Mouse (Mus musculus) liver, embryonic 14.5 days (tissue): ENCODE data around the gene Cbln1. TPM values are rescaled to one million over a fixed set of nuclear protein-coding genes. Genes with fewer than 3 reads are reported as not detected.

Experiments used
- ATAC-seq: fragments of 200-750 bp; cut with Nextera tagmentation; 2 replicates; pipeline ENCODE4 v1.8.0; 2017; ENCODE audit warnings: moderate number of reproducible peaks, mild to moderate bottlenecking, moderate library complexity; ENCODE audit not compliant: insufficient read depth
- DNase-seq, 3 experiments: peaks; one replicate each; pipeline ENCODE4 v3.0.0-alpha.2; 2012 to 2013; ENCODE audit warnings: low read depth in 3 of 3, low spot score in 3 of 3
- H3K27ac ChIP-seq: fragments of 300-500 bp; sonication (generic); 2 replicates; pipeline ENCODE4 v1.5.1; 2014; ENCODE audit warnings: moderate library complexity, mild to moderate bottlenecking, control low read depth, inconsistent platforms
- H3K27me3 ChIP-seq: fragments of 300-500 bp; sonication (generic); 2 replicates; pipeline ENCODE4 v1.6.1; 2014; ENCODE audit warnings: mild to moderate bottlenecking, low read length, moderate library complexity; ENCODE audit not compliant: control insufficient read depth, insufficient read depth
- H3K36me3 ChIP-seq: fragments of 300-500 bp; sonication (generic); replicated peaks from 2 replicates; pipeline ENCODE4 v1.6.1; 2014; ENCODE audit warnings: low read depth; ENCODE audit not compliant: control insufficient read depth, insufficient read depth
- H3K4me1 ChIP-seq, 2 experiments: fragments of 200-500 bp in 1 of 2; fragments of 300-500 bp in 1 of 2; sonication (generic) in 1 of 2; replicated peaks; 2 replicates each; pipeline ENCODE4 v1.6.1; 2012 to 2014; ENCODE audit warnings: antibody characterized with exemption in 1 of 2, inconsistent platforms in 1 of 2, low read length in 1 of 2; ENCODE audit not compliant: control insufficient read depth in 2 of 2, insufficient read depth in 2 of 2
- H3K4me2 ChIP-seq: fragments of 300-500 bp; sonication (generic); 2 replicates; pipeline ENCODE4 v1.6.1; 2014; ENCODE audit warnings: low read depth, mild to moderate bottlenecking, control low read depth, moderate library complexity
- H3K4me3 ChIP-seq, 2 experiments: fragments of 200-500 bp in 1 of 2; fragments of 300-500 bp in 1 of 2; sonication (generic) in 1 of 2; 2 replicates each; pipeline ENCODE4 v1.5.1; 2012 to 2014; ENCODE audit warnings: low read depth in 2 of 2, low read length in 2 of 2, mild to moderate bottlenecking in 2 of 2, control low read depth in 1 of 2, inconsistent platforms in 1 of 2, moderate library complexity in 1 of 2; ENCODE audit not compliant: insufficient read depth in 1 of 2
- H3K9ac ChIP-seq: fragments of 300-500 bp; sonication (generic); replicated peaks from 2 replicates; pipeline ENCODE4 v1.6.1; 2014; ENCODE audit warnings: mild to moderate bottlenecking, control low read depth, moderate library complexity
- H3K9me3 ChIP-seq: fragments of 300-500 bp; sonication (generic); 2 replicates; pipeline ENCODE4 v1.6.1; 2016; ENCODE audit warnings: low read length, mixed read lengths; ENCODE audit not compliant: control insufficient read depth
- CTCF ChIP-seq: IDR thresholded peaks from 2 replicates; pipeline ENCODE4 v1.5.1; 2016; ENCODE audit warnings: antibody characterized with exemption, low read depth, control low read depth
- EP300 ChIP-seq: IDR thresholded peaks from 2 replicates; pipeline ENCODE4 v1.6.1; 2016; ENCODE audit warnings: antibody characterized with exemption, low read depth
- WGBS: fragments of 180-500 bp; shearing (Covaris S2); extraction: QIAGEN DNeasy Blood & Tissue Kit; methylation state at CpG from one replicate; pipeline ENCODE4 v1.1.7; 2014; ENCODE audit not compliant: insufficient replicate concordance; 5-methylcytosine and 5-hydroxymethylcytosine counted together
- polyA plus RNA-seq, 2 experiments: library from polyadenylated mRNA; depleted of rRNA in 1 of 2; stranded (reverse) in 1 of 2; unstranded in 1 of 2; fragments of >200 nt; fragmentation: Nextera tagmentation in 1 of 2; extraction: Ambion mirVana in 1 of 2; gene quantifications; 2 replicates each; pipeline versions ENCODE4 v1.2.1 to v1.2.3; 2012 to 2014

Cbln1 gene
- polyA plus RNA-seq (2012; rRNA removed) (0.02 and 0.06 TPM in 2 replicates), polyA plus RNA-seq (2014; fragmentation: Nextera tagmentation; extraction: Ambion mirVana) (not detected in 2 replicates)

- Histone ChIP-seq H3K4me1 (no peaks in the 10 kb centered on the region), H3K9ac (no peak within 1 kb of the TSS), H3K9me3 (no peaks in the 10 kb centered on the region), H3K27ac (no peak within 1 kb of the TSS), H3K4me2 (peak within 1 kb of the TSS; percentile 65), H3K27me3 (peaks cover 80% of the 10 kb centered on the region), H3K4me3 (peak within 1 kb of the TSS; percentile 18 to 44; a peak in 2 of 4 replicates), H3K36me3 (no peaks in the 10 kb centered on the region)
- ATAC-seq: peak; percentile 90
- TF ChIP-seq EP300: no peak
- TF ChIP-seq CTCF: no peak
- peak; percentile 45 to 51 (median 47) for DNase-seq
- WGBS: under 1% methylated on average over 100 of the region's 122 CpGs
Measured at GRCm38 (mm10) chr8:87472271-87473236, at the start of gene Cbln1. Cbln1 (minus strand) TSS chr8:87472609.

- Histone ChIP-seq H3K36me3 (no peaks in the 10 kb centered on the region), H3K4me1 (no peaks in the 10 kb centered on the region), H3K4me3 (no peak overlapping the region), H3K9ac (no peak overlapping the region), H3K4me2 (no peak overlapping the region), H3K27me3 (no peaks in the 10 kb centered on the region), H3K27ac (no peak overlapping the region), H3K9me3 (no peaks in the 10 kb centered on the region)
- DNase-seq (no peak), ATAC-seq (no peak)
- WGBS: 67% methylated on average over 3 of the region's 3 CpGs
- TF ChIP-seq CTCF (no peak), EP300 (no peak)
Measured at GRCm38 (mm10) chr8:87517132-87517531, 44.7 kb upstream of the Cbln1 start.

- WGBS: 56% methylated on average over 5 of the region's 5 CpGs
- DNase-seq: no peak
- Histone ChIP-seq H3K36me3 (no peaks in the 10 kb centered on the region), H3K9me3 (no peaks in the 10 kb centered on the region), H3K4me1 (no peaks in the 10 kb centered on the region), H3K4me3 (no peak overlapping the region), H3K9ac (no peak overlapping the region), H3K4me2 (no peak overlapping the region), H3K27ac (no peak overlapping the region), H3K27me3 (no peaks in the 10 kb centered on the region)
- ATAC-seq: no peak
- TF ChIP-seq EP300 (no peak), CTCF (no peak)
Measured at GRCm38 (mm10) chr8:87513796-87514195, 41.4 kb upstream of the Cbln1 start.

DNA sequence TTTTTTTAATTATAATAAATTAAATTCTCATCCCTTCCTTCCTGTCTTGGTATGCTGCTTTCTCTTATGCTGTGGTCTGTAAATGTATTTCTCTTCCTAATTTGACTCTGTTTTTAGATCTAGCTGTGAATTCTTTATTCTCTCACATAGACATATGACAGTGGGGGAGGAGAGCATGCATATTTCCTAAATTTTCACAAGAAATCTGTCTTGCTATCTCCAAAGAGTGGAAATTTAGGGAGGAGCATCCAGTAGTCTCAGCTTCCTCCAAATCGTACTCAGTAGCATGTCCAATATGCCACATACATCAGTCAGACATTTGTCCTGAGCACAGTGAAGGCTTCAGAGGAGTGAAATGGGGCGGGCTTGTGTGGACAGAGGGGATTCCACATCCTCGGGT, 40.9 kb upstream of the Cbln1 start:
- no peak overlapping the region for H3K4me3 ChIP-seq
- 45% methylated on average over 3 of the region's 3 CpGs for WGBS

DNA sequence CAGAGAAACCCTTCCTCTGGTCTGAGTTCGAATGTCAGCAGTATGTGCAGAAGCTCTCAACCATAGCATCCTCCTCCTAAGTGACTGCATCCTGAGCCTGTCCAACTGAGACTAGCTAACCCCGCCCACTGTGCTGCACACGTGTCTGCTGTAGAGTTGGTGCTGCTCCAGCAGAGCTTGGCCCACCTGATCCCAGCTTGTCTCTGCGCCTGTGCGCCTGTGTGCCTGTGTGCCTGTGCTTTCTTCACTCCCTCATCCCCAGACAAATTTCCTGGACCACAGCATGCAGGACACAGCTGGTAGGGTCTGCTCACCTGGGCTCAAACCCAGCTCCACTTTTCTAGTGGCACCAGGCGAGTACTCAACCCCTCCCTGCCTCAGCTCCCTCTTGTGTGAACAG, 40.2 kb upstream of the Cbln1 start:
- no peak overlapping the region for H3K9ac ChIP-seq
- H3K27me3 ChIP-seq: no peaks in the 10 kb centered on the region
- no peak overlapping the region for H3K4me3 ChIP-seq
- H3K4me1 ChIP-seq: no peaks in the 10 kb centered on the region
- ATAC-seq (no peak), DNase-seq (no peak)
- no peak for TF ChIP-seq CTCF
- no peak for TF ChIP-seq EP300
- H3K4me2 ChIP-seq: no peak overlapping the region
- H3K36me3 ChIP-seq: no peaks in the 10 kb centered on the region
- WGBS: 61% methylated on average over 6 of the region's 6 CpGs
- H3K9me3 ChIP-seq: no peaks in the 10 kb centered on the region
- H3K27ac ChIP-seq: no peak overlapping the region

More for the DNA sequence above, 40.9 kb upstream of the Cbln1 start:
- no peak overlapping the region for H3K9ac ChIP-seq
- no peak overlapping the region for H3K4me2 ChIP-seq
- H3K9me3 ChIP-seq: no peaks in the 10 kb centered on the region
- H3K4me1 ChIP-seq: no peaks in the 10 kb centered on the region
- no peaks in the 10 kb centered on the region for H3K27me3 ChIP-seq
- no peak for ATAC-seq
- DNase-seq: no peak
- no peaks in the 10 kb centered on the region for H3K36me3 ChIP-seq
- TF ChIP-seq EP300 (no peak), CTCF (no peak)
- no peak overlapping the region for H3K27ac ChIP-seq
